Mouse (Mus musculus) intestine, embryonic 16.5 days (tissue): ENCODE data around the gene Cfp. TPM values are rescaled to one million over a fixed set of nuclear protein-coding genes. Genes with fewer than 3 reads are reported as not detected.

Experiments used
- ATAC-seq: fragments of 200-750 bp; cut with Nextera tagmentation; 2 replicates; pipeline ENCODE4 v1.8.0; 2017; ENCODE audit warnings: moderate TSS enrichment, moderate library complexity
- H3K27ac ChIP-seq: fragments of 300-500 bp; sonication (generic); 2 replicates; pipeline ENCODE4 v1.5.1; 2014; ENCODE audit warnings: mild to moderate bottlenecking, low read length
- H3K27me3 ChIP-seq: fragments of 300-500 bp; sonication (generic); replicated peaks from 2 replicates; pipeline ENCODE4 v1.6.1; 2014; ENCODE audit warnings: low read length, control low read depth, mixed read lengths; ENCODE audit not compliant: control insufficient read depth, insufficient read depth
- H3K36me3 ChIP-seq: fragments of 300-500 bp; sonication (generic); 2 replicates; pipeline ENCODE4 v1.6.1; 2014; ENCODE audit warnings: low read length, control low read depth; ENCODE audit not compliant: control insufficient read depth, insufficient read depth
- H3K4me1 ChIP-seq: fragments of 300-500 bp; sonication (generic); 2 replicates; pipeline ENCODE4 v1.6.1; 2014; ENCODE audit warnings: low read length, control low read depth, mixed read lengths; ENCODE audit not compliant: control insufficient read depth, insufficient read depth
- H3K4me2 ChIP-seq: fragments of 300-500 bp; sonication (generic); 2 replicates; pipeline ENCODE4 v1.6.1; 2014; ENCODE audit warnings: low read depth, low read length, control low read depth
- H3K4me3 ChIP-seq: fragments of 300-500 bp; sonication (generic); 2 replicates; pipeline ENCODE4 v1.5.1; 2014; ENCODE audit warnings: mild to moderate bottlenecking, low read length
- H3K9ac ChIP-seq: fragments of 300-500 bp; sonication (generic); 2 replicates; pipeline ENCODE4 v1.6.1; 2014; ENCODE audit warnings: low read depth, low read length
- H3K9me3 ChIP-seq: fragments of 300-500 bp; sonication (generic); 2 replicates; pipeline ENCODE4 v1.6.1; 2016; ENCODE audit warnings: low read length, control low read depth; ENCODE audit not compliant: control insufficient read depth
- WGBS: fragments of 180-500 bp; shearing (Covaris S2); extraction: QIAGEN DNeasy Blood & Tissue Kit; methylation state at CpG from one replicate; pipeline ENCODE4 v1.1.7; 2014; 5-methylcytosine and 5-hydroxymethylcytosine counted together
- polyA plus RNA-seq: library from polyadenylated mRNA; unstranded; fragments of >200 nt; fragmentation: Nextera tagmentation; extraction: Ambion mirVana; gene quantifications from 2 replicates; pipeline ENCODE4 v1.2.1, GENCODE M21; 2015

Gene Cfp
- polyA plus RNA-seq, 1 experiment from 2014 or later: 8.0 TPM

DNA sequence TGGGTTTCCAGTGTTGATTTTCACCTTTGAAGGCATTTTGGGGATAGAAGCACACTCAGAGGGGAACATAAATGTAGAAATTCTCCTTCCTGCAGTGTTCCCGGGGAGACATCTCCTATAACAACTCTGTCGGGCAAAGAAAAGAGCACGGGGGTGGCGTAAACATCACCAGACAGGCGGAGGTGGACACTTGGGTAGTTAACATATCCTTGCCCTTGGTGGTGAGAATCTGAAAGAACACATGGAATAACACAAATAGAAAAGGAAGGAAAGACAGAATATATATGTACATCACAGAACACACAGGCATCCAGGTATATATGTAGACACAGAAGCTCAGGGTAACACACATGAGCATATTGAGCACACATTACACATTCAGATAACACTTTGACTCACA lies 10.0 kb downstream of the Cfp start:
- no peak overlapping the region for H3K9ac ChIP-seq
- no peaks in the 10 kb centered on the region for H3K4me1 ChIP-seq
- no peaks in the 10 kb centered on the region for H3K36me3 ChIP-seq
- H3K27me3 ChIP-seq: no peaks in the 10 kb centered on the region
- H3K27ac ChIP-seq: no peak overlapping the region
- no peak overlapping the region for H3K4me3 ChIP-seq
- H3K4me2 ChIP-seq: peak overlapping the region; percentile 72
- ATAC-seq: 0 out of 2 replicates have a peak, but pooled peaks have one; percentile 11
- 40% methylated on average over 5 of the region's 5 CpGs for WGBS
- no peaks in the 10 kb centered on the region for H3K9me3 ChIP-seq

DNA sequence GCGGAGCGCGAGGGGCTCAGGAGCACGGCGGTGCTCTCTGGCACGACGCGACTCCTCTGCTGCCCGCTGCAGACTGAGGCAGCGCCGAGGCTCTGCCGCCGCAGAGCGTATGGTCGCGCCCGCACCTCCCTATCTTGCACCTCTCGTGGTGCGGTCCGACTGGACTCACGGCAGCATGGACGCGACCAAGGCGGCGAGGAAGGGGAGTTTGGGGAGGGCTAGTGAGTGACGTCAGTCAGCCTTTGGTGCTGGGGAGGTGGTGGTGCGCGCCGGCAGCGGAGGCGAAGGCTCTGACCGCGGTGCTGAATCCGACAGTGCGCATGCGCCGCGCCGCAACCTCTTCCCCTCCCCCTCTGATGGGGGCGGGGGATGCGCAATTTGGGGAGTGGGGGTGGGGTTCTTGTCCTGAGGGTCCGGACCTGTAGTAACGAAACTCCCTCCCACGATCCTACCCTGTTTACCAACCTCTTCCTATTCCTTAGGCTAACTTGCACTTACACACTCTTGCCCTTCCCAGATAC lies 10.5 kb downstream of the Cfp start, which contains the start of gene Syn1:
Gene Syn1, minus strand, starts transcription at position 161 of the 521 bp plus-strand sequence.
- H3K9ac ChIP-seq: peak within 1 kb of the TSS; percentile 43; the same call in 1 of the 2 replicates
- H3K4me1 ChIP-seq: no peaks in the 10 kb centered on the region
- no peaks in the 10 kb centered on the region for H3K36me3 ChIP-seq
- H3K27me3 ChIP-seq: no peaks in the 10 kb centered on the region
- no peak within 1 kb of the TSS for H3K27ac ChIP-seq
- H3K4me2 ChIP-seq: peak within 1 kb of the TSS; percentile 72
- WGBS: 11% methylated on average over 27 of the region's 44 CpGs
- peak; percentile 97 for ATAC-seq
- H3K9me3 ChIP-seq: no peaks in the 10 kb centered on the region
- H3K4me3 ChIP-seq: peak within 1 kb of the TSS; percentile 48

GRCm38 (mm10) chrX:20920249-20920843 lies 11.0 kb downstream of the Cfp start:
- 11% methylated on average over 35 of the region's 49 CpGs for WGBS
- Histone ChIP-seq H3K36me3 (no peaks in the 10 kb centered on the region), H3K4me3 (peak overlapping the region; percentile 48), H3K27me3 (no peaks in the 10 kb centered on the region), H3K9ac (peak overlapping the region; percentile 43; the same call in 1 of the 2 replicates), H3K27ac (no peak overlapping the region), H3K9me3 (no peaks in the 10 kb centered on the region), H3K4me1 (no peaks in the 10 kb centered on the region), H3K4me2 (peak overlapping the region; percentile 72)
- peak; percentile 71 for ATAC-seq

- H3K27ac ChIP-seq: no peak overlapping the region
- H3K4me3 ChIP-seq: no peak overlapping the region
- H3K36me3 ChIP-seq: no peaks in the 10 kb centered on the region
- no peak for ATAC-seq
- no peaks in the 10 kb centered on the region for H3K4me1 ChIP-seq
- H3K9me3 ChIP-seq: no peaks in the 10 kb centered on the region
- no peak overlapping the region for H3K4me2 ChIP-seq
- H3K27me3 ChIP-seq: no peaks in the 10 kb centered on the region
- no peak overlapping the region for H3K9ac ChIP-seq
Measured at GRCm38 (mm10) chrX:20915075-20915474, 16.3 kb downstream of the Cfp start.

DNA sequence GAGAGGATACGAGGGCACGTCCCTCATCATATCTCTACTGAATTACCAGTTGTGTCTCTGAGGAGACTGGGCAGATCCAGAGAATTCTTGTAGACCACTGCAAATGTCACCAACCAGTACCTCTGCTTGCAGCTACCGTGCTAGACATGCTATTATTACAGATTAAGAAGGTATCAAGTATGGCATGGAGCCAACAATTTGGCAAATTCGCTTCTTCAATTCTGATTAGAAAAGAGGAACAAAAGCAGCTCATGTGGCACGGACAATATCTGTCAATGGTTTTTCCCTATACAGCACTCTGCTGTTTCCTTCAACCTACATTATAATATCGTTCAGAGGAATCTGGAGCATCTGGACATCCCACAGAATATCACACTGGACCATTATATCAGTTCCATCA lies 17.6 kb downstream of the Cfp start:
- no peaks in the 10 kb centered on the region for H3K36me3 ChIP-seq
- no peaks in the 10 kb centered on the region for H3K9me3 ChIP-seq
- no peaks in the 10 kb centered on the region for H3K4me1 ChIP-seq
- H3K9ac ChIP-seq: no peak overlapping the region
- no peak for ATAC-seq
- no peak overlapping the region for H3K27ac ChIP-seq
- 83% methylated on average over 6 of the region's 6 CpGs for WGBS
- no peak overlapping the region for H3K4me3 ChIP-seq
- H3K27me3 ChIP-seq: no peaks in the 10 kb centered on the region
- no peak overlapping the region for H3K4me2 ChIP-seq

- Histone ChIP-seq H3K9me3 (no peaks in the 10 kb centered on the region), H3K27ac (no peak overlapping the region), H3K4me1 (no peaks in the 10 kb centered on the region), H3K4me2 (no peak overlapping the region), H3K27me3 (no peaks in the 10 kb centered on the region), H3K36me3 (no peaks in the 10 kb centered on the region), H3K9ac (no peak overlapping the region), H3K4me3 (no peak overlapping the region)
- ATAC-seq: no peak
- WGBS: 48% methylated on average over 3 of the region's 3 CpGs
Measured at GRCm38 (mm10) chrX:20910074-20910473, 21.3 kb downstream of the Cfp start.

Other genes starting within 250 kb of the Cfp start
- 83.0 and 89.0 TPM in 2 replicates for gene Cdk16, start 243.6 kb downstream of the Cfp start, polyA plus RNA-seq
- gene Usp11, start 227.6 kb downstream of the Cfp start, polyA plus RNA-seq: 25.6 and 27.6 TPM in 2 replicates
- 113 and 116 TPM in 2 replicates for gene Araf, start 133.7 kb downstream of the Cfp start, polyA plus RNA-seq
- gene Timp1, start 61.4 kb downstream of the Cfp start, polyA plus RNA-seq: 14.2 and 16.9 TPM in 2 replicates
- gene Syn1, start 10.6 kb downstream of the Cfp start, polyA plus RNA-seq: 1.2 and 1.5 TPM in 2 replicates
- gene Elk1, start 19.1 kb upstream of the Cfp start, polyA plus RNA-seq: 7.3 and 7.6 TPM in 2 replicates
- gene Uxt, start 30.5 kb upstream of the Cfp start, polyA plus RNA-seq: 59.3 and 63.5 TPM in 2 replicates
- 3.3 and 4.1 TPM in 2 replicates for gene Zfp182, start 130.8 kb upstream of the Cfp start, polyA plus RNA-seq
- not detected in 2 replicates for gene Spaca5, start 136.9 kb upstream of the Cfp start, polyA plus RNA-seq
- 1.0 and 1.1 TPM in 2 replicates for gene Zfp300, start 158.0 kb upstream of the Cfp start, polyA plus RNA-seq
- gene Ssxa1, start 184.3 kb upstream of the Cfp start, polyA plus RNA-seq: not detected in 2 replicates
- not detected in 2 replicates for gene Gm21876, start 244.1 kb upstream of the Cfp start, polyA plus RNA-seq